Mouse (Mus musculus) mammary gland, adult 2 months (tissue): Measurements from ENCODE around the gene Nrm. TPM values are rescaled to one million over a fixed set of nuclear protein-coding genes. Genes with fewer than 3 reads are reported as not detected.

Experiments used
- polyA plus RNA-seq: library from polyadenylated mRNA; depleted of rRNA; stranded (reverse); fragments of >200 nt; gene quantifications from 2 replicates; pipeline ENCODE4 v1.2.3, GENCODE M21; 2012; ENCODE audit warnings: low replicate concordance; rRNA removed

Gene Nrm
- polyA plus RNA-seq: 34.4 and 39.7 TPM in 2 replicates

DNA sequence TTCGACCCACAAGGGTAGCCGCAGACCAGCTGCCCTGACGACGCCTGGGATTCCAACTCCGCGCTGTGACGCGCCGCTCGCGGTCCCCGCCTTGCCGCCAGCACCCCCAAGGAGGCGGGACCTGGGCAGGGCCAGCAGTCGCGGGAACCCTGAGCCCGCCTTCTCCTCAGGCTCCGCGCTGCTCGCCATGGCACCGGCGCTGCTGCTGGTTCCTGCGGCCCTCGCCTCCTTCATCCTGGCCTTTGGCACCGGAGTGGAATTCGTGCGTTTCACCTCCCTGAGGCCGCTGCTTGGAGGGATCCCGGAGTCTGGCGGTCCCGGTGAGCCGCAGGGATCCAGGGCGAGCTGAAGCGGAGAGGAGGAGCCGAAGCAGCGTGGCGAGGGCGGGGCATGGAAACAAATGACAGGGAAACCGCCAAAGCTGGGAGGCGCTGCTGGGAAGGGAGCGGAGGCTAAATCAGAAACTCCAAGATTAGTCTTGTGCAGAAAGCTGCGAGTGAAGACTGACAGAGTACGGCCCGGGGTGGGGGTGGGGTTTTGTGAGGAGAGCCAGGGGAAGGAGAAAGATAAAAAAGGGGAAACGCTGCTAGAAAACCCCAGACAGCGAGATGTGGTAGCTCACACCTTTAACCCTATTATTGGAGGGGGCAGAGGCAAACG, at the start of gene Nrm:
TSS of gene Nrm (plus strand) at position 121 of the 660 bp plus-strand sequence.

DNA sequence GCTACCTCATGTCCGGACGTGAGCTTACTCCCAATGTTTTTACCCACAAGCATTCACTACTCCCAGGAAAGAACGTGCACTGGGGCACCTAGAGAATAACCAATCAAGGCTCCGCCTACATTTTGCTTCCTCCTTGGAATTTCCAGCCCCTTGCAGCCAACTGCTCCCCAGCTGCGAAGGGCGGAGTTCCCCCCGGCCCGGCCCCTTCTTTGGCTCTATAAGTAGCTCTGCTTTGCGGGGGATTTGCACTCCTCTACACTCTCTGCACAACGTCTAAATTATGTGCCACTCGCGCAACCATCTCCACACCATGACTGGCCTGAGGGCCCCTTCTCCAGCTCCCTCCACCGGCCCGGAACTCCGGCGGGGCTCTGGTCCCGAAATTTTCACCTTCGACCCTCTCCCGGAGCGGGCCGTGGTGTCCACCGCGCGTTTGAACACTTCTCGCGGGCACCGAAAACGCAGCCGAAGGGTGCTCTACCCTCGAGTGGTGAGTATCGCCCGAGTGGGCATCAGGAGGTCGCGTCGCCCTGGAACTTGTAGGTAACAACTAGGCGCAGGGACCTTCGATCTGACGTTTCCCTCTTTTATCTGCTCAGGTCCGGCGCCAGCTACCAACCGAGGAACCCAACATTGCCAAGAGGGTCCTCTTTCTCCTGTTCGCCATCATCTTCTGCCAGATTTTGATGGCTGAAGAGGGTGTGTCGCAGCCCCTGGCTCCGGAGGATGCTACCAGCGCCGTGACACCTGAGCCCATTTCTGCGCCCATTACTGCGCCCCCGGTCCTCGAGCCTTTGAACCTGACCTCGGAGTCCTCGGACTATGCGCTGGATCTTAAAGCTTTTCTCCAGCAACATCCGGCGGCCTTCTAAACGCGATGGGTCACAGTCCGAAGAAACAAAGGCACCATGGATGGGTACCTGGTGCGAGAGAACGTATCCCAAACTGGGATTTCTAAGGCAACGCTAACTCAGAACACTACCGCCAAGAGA, 39.4 kb upstream of the Nrm start, which contains the start of gene Ier3:
TSS of gene Ier3 (plus strand) at position 246 of the 992 bp plus-strand sequence.

DNA sequence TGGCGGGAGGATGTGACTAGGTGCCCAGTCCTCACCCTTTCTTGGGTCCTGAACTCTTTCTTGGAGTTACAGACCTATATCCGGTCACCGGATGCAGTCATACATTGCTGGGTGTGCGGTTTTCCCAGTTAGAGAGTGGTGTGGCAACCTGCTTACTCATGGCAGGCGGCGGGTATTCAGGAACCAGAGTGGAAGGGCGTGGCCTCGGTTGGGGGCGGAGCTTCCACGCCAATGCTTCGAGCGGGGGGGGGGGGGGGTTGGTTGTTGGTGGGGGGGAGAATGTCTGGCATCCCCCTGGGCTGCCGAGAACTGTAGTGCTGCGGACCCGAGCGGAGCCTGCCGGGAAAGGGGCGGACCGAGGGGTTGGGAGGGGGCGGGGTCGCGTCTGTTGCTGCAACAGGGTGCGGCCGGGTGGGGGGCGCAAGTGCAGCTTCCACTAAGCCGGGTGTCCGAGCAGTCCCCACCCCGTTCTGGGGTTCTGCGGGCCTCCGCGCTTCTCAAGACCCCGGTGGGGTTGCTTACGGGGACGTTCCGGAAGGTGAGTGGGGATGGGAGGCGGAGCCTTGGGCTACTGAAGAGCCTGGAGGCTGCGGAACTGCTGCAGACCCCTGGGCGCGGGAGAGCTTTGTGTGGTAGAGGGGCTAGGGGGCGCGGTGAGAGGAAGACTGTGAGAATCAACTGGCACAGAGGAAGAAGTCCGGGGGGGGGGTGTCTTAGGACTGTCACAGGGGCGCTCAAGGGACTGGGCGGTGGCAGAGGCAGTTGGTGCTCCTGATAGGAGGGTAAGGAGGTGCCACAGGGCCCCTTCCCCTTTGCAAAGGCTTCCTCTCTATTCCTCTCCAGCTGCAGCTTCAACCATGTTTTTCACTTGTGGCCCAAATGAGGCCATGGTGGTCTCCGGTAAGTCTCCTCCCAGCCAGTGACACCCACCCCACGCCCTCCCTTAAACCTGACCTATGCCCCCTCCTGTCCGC, 37.9 kb upstream of the Nrm start, which contains the start of gene Flot1:
TSS of gene Flot1 (plus strand) at position 267 of the 974 bp plus-strand sequence.

DNA sequence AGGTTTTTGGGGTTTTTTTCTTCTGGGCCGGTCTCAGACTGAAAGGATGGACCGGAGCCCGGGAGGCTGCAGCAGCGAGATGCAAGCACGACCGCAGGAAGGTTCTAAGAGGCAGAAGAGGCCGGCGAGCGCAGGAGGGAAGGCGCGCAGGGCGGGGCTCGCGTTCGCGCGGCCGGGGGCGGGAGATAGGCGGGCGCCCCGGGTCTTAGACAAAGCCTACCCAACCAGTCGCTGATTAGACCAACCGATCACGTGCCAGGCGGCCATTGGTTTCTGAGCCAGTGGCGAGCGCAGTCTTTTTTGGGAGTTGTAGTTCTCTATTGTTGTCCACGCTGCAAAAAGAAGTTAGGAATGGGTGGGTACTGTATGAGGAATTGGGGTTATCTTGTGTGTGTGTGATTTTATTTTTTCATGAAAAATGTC, 23.0 kb upstream of the Nrm start, which contains the start of gene Tubb5:
TSS of gene Tubb5 (minus strand) at position 185 of the 423 bp plus-strand sequence.

DNA sequence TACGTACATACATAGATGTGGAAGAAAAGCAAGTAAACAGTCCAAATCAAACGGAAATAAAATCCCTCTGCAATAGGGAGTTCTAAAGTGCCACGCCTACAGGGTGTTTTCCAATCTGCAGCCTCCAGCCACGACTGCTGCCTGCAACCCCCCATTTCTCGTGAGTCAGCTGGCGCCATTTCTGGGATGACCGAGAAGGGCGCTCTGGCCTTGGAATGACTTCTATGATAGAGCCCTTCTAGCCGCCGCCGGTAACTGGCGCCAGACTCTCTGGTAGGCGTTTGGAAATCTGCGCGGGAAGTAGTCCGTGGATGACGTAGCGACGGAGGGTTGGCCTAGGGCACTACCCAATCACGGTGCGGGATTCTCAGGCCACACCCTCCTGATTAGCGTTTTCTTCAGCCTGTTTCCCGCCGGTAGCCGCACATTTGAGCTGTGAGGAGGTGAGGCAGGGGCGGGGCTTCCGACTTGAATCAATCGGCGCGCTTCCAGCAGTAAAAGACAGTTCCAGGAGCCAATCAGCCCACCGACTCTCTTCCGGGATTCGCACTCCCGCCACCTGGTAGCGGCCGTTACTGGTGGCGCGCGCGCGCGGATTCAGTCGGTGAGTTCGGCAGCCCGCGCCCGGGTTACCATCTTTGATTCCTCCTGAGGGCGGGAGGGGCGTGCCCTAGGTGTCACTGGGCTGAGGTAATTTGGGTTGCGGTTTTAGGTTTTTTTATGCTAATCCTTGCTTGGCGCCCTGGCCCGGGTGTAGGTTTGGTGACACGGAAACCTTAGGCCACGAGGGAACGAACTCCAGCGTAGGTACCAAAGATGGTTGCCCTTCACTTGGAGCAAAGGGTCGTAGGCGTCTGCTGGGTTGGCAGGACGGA, 19.8 kb upstream of the Nrm start, which contains the start of gene Mdc1:
TSS of gene Mdc1 (plus strand) at position 440 of the 875 bp plus-strand sequence.

DNA sequence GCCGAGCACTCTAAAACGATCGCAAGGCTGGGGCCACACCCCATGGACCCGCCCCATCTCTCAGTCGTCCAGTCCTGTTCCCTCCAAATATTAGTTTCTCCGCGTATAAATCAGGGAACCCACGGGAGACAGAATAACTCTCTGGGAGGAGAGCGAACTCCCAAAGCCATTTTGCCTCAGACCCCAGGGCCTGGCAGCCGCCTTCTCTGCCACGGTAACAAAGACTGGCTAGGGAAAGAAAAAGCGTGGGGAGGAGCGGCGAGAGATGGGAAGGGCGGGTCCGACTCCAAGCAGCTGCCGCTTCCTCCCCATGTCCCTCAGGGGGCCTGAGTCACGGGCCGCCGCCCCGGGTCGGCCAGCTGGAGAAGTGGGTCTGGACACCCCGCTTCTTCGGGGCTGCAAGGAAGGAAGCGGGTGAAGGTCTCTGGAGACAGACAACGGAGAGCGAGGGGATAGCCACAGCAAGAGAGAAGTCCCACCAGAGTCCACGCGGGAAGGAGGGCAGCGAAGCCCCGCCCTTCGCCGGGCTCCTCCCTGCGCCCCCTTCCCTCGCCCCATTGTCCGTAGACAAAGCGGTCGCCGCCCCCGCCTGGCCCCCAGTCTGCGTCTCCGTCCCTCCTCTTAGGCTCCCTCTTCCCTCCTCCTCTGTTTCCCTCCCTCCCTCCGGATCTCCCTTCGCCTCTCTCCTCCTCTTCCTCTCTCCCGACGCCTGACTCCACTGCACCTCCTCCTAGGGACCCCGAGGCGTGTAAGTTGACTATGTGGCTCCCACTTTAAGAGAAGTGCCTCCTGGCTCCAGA, 4.6 kb downstream of the Nrm start, which contains the start of gene Ppp1r18:
TSS of gene Ppp1r18 (plus strand) at position 113 of the 800 bp plus-strand sequence.

DNA sequence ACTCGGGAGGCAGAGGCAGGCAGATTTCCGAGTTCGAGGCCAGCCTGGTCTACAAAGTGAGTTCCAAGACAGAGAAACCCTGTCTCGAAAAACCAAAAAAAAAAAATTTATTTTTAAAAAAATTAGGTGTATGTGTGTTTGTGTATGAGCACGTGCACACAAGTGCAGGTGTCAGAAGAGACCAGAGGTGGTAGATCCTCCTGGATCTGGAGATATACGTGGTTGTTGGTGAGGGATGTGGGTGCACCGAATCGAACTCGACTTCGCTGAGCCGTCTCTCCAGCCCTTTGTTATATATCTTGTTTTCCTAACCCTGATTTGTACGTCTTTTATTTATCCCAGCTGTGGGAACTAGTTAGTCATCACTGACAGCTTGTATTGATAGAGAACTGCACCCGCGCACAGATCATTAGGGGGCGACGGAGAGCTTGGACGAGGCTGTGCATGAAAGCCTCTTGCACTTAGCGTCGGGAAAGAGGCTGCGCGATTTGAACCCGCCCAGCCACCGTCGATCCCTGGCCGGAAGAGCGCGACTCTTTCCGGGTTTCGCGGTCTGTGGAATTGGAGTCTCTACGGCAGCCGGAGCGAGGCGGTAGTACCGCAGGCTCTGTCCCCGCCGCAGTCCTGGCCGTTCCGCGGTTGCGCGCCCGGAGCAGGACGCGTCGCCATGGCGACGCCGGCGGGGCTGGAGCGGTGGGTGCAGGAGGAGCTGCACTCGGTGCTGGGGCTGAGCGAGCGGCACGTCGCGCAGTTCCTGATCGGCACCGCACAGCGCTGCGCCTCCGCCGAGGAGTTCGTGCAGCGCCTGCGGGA, 18.3 kb downstream of the Nrm start, which contains the start of gene Dhx16:
TSS of gene Dhx16 (plus strand) at position 575 of the 813 bp plus-strand sequence.

DNA sequence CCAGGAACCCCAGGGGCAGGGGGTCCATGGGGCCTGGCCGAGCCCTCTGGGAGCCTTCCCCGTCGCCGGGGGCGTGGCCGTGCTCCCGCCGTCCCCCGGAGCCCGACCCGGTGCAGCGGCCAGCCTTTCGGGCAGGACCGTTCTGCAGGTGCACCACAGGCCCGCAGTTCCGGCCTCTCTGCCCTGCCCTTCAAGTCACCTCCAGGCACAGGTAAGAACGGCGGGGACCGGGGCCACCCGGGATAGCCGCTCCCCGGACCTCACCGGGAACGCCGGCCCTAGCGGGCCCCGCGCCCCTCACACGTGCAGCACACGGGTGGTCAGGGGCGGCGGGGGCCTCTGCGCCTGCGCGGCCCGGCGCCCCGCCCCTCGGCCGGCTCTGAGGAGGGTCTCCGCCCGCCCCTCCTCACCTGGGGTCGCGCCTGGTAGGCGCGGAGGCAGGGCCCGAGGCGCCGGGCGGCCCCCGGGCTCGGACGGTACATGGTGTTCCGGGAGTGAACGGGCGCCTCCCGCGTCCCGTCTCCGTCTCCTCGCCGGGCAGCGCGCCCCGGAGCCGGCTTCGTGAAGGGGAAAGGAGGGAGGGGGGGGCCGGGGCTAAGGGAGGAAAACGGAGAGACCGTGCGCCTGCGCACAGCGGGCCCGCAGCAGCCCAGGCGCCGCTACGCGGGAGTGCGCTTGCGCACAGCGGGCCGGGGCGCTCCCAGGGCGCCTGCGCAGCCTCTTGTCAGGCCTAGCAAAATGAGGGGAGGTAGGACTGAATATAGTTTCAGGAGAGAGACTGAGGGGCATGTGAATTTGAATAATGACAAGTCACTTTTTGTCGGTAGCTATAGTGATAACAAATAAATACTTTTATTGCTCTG, 35.9 kb downstream of the Nrm start, which contains the start of gene 2310061I04Rik:
TSS of gene 2310061I04Rik (minus strand) at position 651 of the 863 bp plus-strand sequence.

DNA sequence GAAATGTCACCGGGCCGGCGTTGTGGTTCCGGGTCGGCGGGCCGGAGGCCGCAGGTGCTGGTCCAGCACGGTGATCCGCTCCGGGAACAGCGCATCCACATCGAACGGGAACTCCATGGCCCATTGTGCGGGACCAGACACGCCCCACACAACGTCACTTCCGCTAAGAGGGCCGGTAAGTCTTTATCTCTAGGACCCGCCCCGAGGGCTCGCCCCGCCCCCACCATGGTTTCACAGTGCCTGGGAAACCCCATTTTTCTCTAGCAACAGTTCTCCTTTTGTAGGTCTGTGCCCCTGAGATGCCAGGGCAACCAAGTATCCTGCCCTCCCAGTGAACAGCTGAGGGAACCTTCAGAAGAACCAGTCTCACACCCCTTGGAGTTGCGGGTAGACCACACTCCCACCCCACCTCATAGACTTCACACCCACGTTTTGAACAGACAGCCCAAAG, 48.8 kb downstream of the Nrm start, which contains the start of gene Atat1:
TSS of gene Atat1 (minus strand) at position 157 of the 451 bp plus-strand sequence.

Other genes starting within 250 kb of the Nrm start
- gene Gm9573, start 234.7 kb upstream of the Nrm start, polyA plus RNA-seq: not detected in 2 replicates
- not detected in 2 replicates for gene Mucl3, start 217.6 kb upstream of the Nrm start, polyA plus RNA-seq
- 29.6 and 63.8 TPM in 2 replicates for gene Vars2, start 193.7 kb upstream of the Nrm start, polyA plus RNA-seq
- 29.5 and 31.8 TPM in 2 replicates for gene Gtf2h4, start 187.6 kb upstream of the Nrm start, polyA plus RNA-seq
- gene Ddr1, start 156.7 kb upstream of the Nrm start, polyA plus RNA-seq: 39.2 and 64.6 TPM in 2 replicates
- 16.7 and 21.8 TPM in 2 replicates for gene Ier3, start 39.6 kb upstream of the Nrm start, polyA plus RNA-seq
- gene Flot1, start 38.1 kb upstream of the Nrm start, polyA plus RNA-seq: 63.0 and 72.5 TPM in 2 replicates
- 364 and 441 TPM in 2 replicates for gene Tubb5, start 23.0 kb upstream of the Nrm start, polyA plus RNA-seq
- 9.6 and 11.0 TPM in 2 replicates for gene Mdc1, start 19.8 kb upstream of the Nrm start, polyA plus RNA-seq
- gene Ppp1r18, start 4.3 kb downstream of the Nrm start, polyA plus RNA-seq: 78.6 and 130 TPM in 2 replicates
- 57.7 and 68.8 TPM in 2 replicates for gene Dhx16, start 18.5 kb downstream of the Nrm start, polyA plus RNA-seq
- gene 2310061I04Rik, start 36.1 kb downstream of the Nrm start, polyA plus RNA-seq: 74.6 and 74.7 TPM in 2 replicates
- gene Atat1, start 48.8 kb downstream of the Nrm start, polyA plus RNA-seq: 63.9 and 77.1 TPM in 2 replicates
- 79.5 and 120 TPM in 2 replicates for gene Mrps18b, start 55.1 kb downstream of the Nrm start, polyA plus RNA-seq
- gene Ppp1r10, start 55.1 kb downstream of the Nrm start, polyA plus RNA-seq: 26.1 and 34.0 TPM in 2 replicates
- 55.9 and 71.4 TPM in 2 replicates for gene Abcf1, start 108.4 kb downstream of the Nrm start, polyA plus RNA-seq
- gene Gnl1, start 118.5 kb downstream of the Nrm start, polyA plus RNA-seq: 20.7 and 37.2 TPM in 2 replicates
- 22.1 and 26.9 TPM in 2 replicates for gene Prr3, start 118.9 kb downstream of the Nrm start, polyA plus RNA-seq
- gene H2-T24, start 159.2 kb downstream of the Nrm start, polyA plus RNA-seq: 8.3 and 9.4 TPM in 2 replicates
- 279 and 344 TPM in 2 replicates for gene H2-T23, start 171.5 kb downstream of the Nrm start, polyA plus RNA-seq
- 100 and 107 TPM in 2 replicates for gene H2-T22, start 181.4 kb downstream of the Nrm start, polyA plus RNA-seq
- 0.20 TPM in 1 of 2 replicates, not detected in the other for gene Gm6034, start 181.6 kb downstream of the Nrm start, polyA plus RNA-seq
- gene Gm11127, start 197.1 kb downstream of the Nrm start, polyA plus RNA-seq: 0.18 TPM in 1 of 2 replicates, not detected in the other